Mouse (Mus musculus) midbrain, embryonic 15.5 days (tissue): ENCODE data around the gene Cdyl2. TPM values are rescaled to one million over a fixed set of nuclear protein-coding genes. Genes with fewer than 3 reads are reported as not detected.

Source experiments
- ATAC-seq: fragments of 200-750 bp; cut with Nextera tagmentation; replicated peaks from 2 replicates; pipeline ENCODE4 v1.8.0; 2017; ENCODE audit warnings: moderate TSS enrichment
- H3K27ac ChIP-seq: fragments of 300-500 bp; sonication (generic); 2 replicates; pipeline ENCODE4 v1.5.1; 2015; ENCODE audit warnings: mild to moderate bottlenecking, inconsistent platforms
- H3K27me3 ChIP-seq: fragments of 300-500 bp; sonication (generic); replicated peaks from 2 replicates; pipeline ENCODE4 v1.6.1; 2015; ENCODE audit warnings: inconsistent platforms
- H3K36me3 ChIP-seq: fragments of 300-500 bp; sonication (generic); replicated peaks from 2 replicates; pipeline ENCODE4 v1.6.1; 2015; ENCODE audit warnings: inconsistent platforms
- H3K4me1 ChIP-seq: fragments of 300-500 bp; sonication (generic); 2 replicates; pipeline ENCODE4 v1.6.1; 2015; ENCODE audit warnings: inconsistent platforms
- H3K4me2 ChIP-seq: fragments of 300-500 bp; sonication (generic); 2 replicates; pipeline ENCODE4 v1.6.1; 2015; ENCODE audit warnings: inconsistent platforms, mild to moderate bottlenecking, moderate library complexity
- H3K4me3 ChIP-seq: fragments of 300-500 bp; sonication (generic); 2 replicates; pipeline ENCODE4 v1.5.1; 2015; ENCODE audit warnings: mild to moderate bottlenecking, inconsistent platforms
- H3K9ac ChIP-seq: fragments of 300-500 bp; sonication (generic); 2 replicates; pipeline ENCODE4 v1.6.1; 2015; ENCODE audit warnings: mild to moderate bottlenecking, inconsistent platforms
- H3K9me3 ChIP-seq: fragments of 300-500 bp; sonication (generic); 2 replicates; pipeline ENCODE4 v1.6.1; 2016; ENCODE audit warnings: inconsistent platforms
- whole genome bisulfite sequencing: fragments of 180-500 bp; shearing (Covaris S2); methylation state at CpG from one replicate; pipeline ENCODE4 v1.1.7; 2015; ENCODE audit warnings: mixed read lengths; 5-methylcytosine and 5-hydroxymethylcytosine counted together
- polyA plus RNA-seq: library from polyadenylated mRNA; unstranded; fragments of >200 nt; fragmentation: Nextera tagmentation; extraction: Ambion mirVana; gene quantifications from 2 replicates; pipeline ENCODE4 v1.2.1, GENCODE M21; 2015

Cdyl2 gene
- polyA plus RNA-seq, 1 experiment from 2014 or later, result 12.8 TPM

DNA sequence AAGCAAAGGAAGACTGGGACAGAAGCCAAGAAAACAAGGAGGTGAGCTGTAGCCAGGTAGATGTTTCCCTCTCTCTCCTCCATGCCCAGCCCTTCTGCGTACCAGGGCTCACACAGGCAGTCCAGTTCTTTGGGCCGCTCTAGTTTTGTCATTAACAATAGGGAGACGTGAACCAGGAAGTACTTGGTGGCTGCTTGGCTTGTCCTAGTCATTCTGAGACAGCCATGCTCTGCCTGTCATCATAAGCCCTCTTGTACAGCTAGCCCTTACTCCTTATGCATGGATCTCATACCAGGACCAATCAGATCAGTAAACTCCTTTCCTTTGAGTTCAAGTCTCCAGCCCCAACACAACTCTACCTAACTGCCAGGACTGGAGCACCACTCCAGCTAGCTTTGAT is 180.0 kb downstream of the Cdyl2 start:
- no peak for ATAC-seq
- no peaks in the 10 kb centered on the region for H3K4me1 ChIP-seq
- no peaks in the 10 kb centered on the region for H3K36me3 ChIP-seq
- no peaks in the 10 kb centered on the region for H3K9me3 ChIP-seq
- no peak overlapping the region for H3K4me3 ChIP-seq
- no peak overlapping the region for H3K9ac ChIP-seq
- WGBS, result 81% methylated on average over 3 of the region's 3 CpGs
- no peak overlapping the region for H3K4me2 ChIP-seq
- H3K27me3 ChIP-seq, result no peaks in the 10 kb centered on the region
- H3K27ac ChIP-seq, result no peak overlapping the region

DNA sequence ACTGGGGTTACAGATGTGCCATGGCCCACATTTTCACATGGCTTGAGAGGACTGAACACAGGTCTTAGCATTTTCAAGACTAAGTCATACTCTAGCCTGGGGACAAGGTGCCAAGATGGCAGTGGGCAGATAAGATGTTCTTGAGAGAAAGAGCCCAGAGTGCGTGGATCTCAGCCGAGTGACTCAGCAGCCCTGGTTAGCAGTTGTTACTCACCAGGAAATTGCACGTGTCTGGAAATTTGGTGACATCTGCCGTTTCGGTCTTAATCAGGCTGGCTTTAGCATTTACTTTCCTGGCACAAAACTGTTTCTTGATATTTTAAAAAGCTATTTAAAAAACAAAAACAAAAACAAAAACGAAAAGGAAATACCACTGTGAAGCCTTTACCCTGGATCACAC is 180.5 kb downstream of the Cdyl2 start:
- 87% methylated on average over 6 of the region's 6 CpGs for WGBS
- no peak overlapping the region for H3K9ac ChIP-seq
- H3K4me2 ChIP-seq, result no peak overlapping the region
- H3K36me3 ChIP-seq, result no peaks in the 10 kb centered on the region
- no peak overlapping the region for H3K4me3 ChIP-seq
- H3K27me3 ChIP-seq, result no peaks in the 10 kb centered on the region
- H3K4me1 ChIP-seq, result no peaks in the 10 kb centered on the region
- ATAC-seq, result no peak
- H3K27ac ChIP-seq, result no peak overlapping the region
- H3K9me3 ChIP-seq, result no peaks in the 10 kb centered on the region

DNA sequence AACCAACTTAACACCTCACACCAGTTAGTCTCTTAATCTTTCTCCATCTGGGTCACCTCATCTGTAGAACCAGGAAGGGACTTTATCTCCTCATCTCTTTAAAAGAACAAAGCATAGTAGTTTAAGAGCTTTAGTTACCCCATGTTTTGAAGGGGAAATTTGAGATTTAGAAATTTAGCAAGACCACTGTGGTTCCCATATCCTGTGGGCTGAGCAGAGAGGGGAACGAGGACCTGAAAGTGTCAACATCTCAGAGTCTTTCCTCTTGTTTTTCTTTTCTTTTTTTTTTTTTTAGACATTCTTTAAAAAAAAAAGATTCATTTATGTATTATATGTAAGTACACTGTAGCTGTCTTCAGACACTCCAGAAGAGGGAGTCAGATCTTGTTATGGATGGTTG is 189.4 kb downstream of the Cdyl2 start:
- H3K27me3 ChIP-seq, result no peaks in the 10 kb centered on the region
- WGBS, result 89% methylated on average over 1 of the region's 1 CpGs
- no peak for ATAC-seq
- H3K4me1 ChIP-seq, result no peaks in the 10 kb centered on the region
- H3K9me3 ChIP-seq, result no peaks in the 10 kb centered on the region
- H3K4me3 ChIP-seq, result no peak overlapping the region
- no peaks in the 10 kb centered on the region for H3K36me3 ChIP-seq
- H3K27ac ChIP-seq, result no peak overlapping the region
- no peak overlapping the region for H3K4me2 ChIP-seq
- H3K9ac ChIP-seq, result no peak overlapping the region

DNA sequence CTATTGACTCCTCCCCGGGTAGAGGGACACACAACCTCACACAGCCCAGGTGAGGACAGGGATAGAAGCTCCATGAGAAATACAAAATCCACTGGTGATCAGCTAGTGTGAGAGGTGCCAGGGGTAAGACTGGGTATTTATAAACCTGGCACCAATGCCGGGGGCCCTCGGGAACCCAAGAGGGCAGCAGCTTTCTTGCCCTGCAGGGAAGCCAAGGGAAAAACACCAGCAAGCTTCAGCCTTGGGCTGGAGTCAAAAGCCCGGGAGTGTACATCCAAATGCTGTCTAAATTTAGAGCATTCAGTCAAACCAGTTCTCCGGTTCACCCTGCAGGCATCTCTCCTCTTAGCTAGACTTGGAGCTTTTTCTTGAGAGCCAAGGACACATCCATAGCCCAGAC is 189.9 kb downstream of the Cdyl2 start:
- no peaks in the 10 kb centered on the region for H3K9me3 ChIP-seq
- no peaks in the 10 kb centered on the region for H3K27me3 ChIP-seq
- H3K4me1 ChIP-seq, result no peaks in the 10 kb centered on the region
- no peaks in the 10 kb centered on the region for H3K36me3 ChIP-seq
- 89% methylated on average over 5 of the region's 5 CpGs for WGBS
- no peak overlapping the region for H3K4me3 ChIP-seq
- no peak for ATAC-seq
- no peak overlapping the region for H3K9ac ChIP-seq
- H3K4me2 ChIP-seq, result no peak overlapping the region
- no peak overlapping the region for H3K27ac ChIP-seq

DNA sequence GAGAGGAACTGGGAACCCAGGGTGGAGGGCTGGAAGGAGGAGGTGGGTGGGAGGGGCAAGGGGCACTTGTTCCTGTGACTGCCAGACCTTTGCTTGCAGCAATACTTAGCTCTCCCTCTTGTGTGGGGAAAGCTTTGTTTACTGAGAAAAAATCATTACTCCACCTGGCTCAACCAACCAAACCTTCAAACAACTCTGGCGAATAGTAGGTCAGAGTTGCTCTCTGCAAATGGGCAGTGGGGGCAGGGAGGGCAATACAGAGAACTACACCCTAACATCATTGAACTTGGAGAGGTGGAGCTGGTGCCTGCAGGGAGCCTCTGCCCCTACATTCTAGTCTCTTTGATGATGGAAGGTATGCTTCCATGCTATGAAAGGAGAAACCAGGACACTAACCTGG is 192.7 kb downstream of the Cdyl2 start:
- H3K4me1 ChIP-seq, result no peaks in the 10 kb centered on the region
- no peaks in the 10 kb centered on the region for H3K27me3 ChIP-seq
- no peaks in the 10 kb centered on the region for H3K36me3 ChIP-seq
- H3K27ac ChIP-seq, result no peak overlapping the region
- H3K9ac ChIP-seq, result no peak overlapping the region
- no peaks in the 10 kb centered on the region for H3K9me3 ChIP-seq
- H3K4me3 ChIP-seq, result no peak overlapping the region
- no peak overlapping the region for H3K4me2 ChIP-seq
- 100% methylated on average over 1 of the region's 1 CpGs for WGBS
- no peak for ATAC-seq

DNA sequence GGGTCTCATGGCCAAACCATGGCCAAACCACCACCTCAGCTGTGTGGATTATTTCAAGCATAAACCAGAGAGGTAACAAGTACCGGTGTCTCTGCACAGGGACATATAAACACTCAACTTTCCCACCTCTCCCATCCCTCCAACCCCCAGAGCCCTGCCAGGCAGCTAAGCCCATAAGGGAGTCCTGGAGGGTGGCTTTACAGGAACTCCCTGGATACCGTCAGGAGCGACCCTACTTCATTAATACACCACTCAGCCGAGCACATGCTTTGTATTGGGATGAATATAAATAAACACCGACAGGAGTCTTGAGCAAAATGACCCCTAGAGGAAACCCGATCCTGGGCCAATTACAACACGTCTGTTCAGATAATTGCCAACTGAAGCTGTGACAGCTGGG is 194.0 kb downstream of the Cdyl2 start:
- H3K27ac ChIP-seq, result no peak overlapping the region
- no peak overlapping the region for H3K4me2 ChIP-seq
- H3K9ac ChIP-seq, result no peak overlapping the region
- WGBS, result 56% methylated on average over 7 of the region's 7 CpGs
- H3K4me1 ChIP-seq, result no peaks in the 10 kb centered on the region
- H3K27me3 ChIP-seq, result no peaks in the 10 kb centered on the region
- H3K9me3 ChIP-seq, result no peaks in the 10 kb centered on the region
- H3K36me3 ChIP-seq, result no peaks in the 10 kb centered on the region
- ATAC-seq, result no peak
- no peak overlapping the region for H3K4me3 ChIP-seq

DNA sequence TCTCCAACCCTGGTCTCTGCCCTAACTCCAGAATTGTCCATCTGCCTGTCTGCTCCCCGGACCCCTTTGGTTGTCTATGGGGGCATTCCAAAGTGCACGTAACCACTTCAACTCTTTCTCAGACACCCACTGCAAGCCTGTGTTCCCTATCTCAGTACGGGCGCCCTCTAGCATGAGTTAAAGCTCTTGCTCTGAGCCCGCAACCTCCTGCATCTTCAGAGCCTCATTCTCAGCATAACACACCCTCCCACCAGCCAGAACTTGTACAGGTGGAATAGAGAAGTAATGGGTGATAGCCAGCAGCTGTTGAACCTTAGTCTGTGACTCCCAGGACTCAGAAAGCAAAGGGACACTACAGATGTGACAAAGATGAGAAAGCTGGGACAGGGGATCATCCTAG is 196.0 kb downstream of the Cdyl2 start:
- H3K27me3 ChIP-seq, result no peaks in the 10 kb centered on the region
- no peaks in the 10 kb centered on the region for H3K36me3 ChIP-seq
- no peak overlapping the region for H3K4me3 ChIP-seq
- H3K4me1 ChIP-seq, result no peaks in the 10 kb centered on the region
- H3K9me3 ChIP-seq, result no peaks in the 10 kb centered on the region
- WGBS, result 84% methylated on average over 5 of the region's 5 CpGs
- ATAC-seq, result no peak
- H3K4me2 ChIP-seq, result no peak overlapping the region
- no peak overlapping the region for H3K9ac ChIP-seq
- no peak overlapping the region for H3K27ac ChIP-seq

DNA sequence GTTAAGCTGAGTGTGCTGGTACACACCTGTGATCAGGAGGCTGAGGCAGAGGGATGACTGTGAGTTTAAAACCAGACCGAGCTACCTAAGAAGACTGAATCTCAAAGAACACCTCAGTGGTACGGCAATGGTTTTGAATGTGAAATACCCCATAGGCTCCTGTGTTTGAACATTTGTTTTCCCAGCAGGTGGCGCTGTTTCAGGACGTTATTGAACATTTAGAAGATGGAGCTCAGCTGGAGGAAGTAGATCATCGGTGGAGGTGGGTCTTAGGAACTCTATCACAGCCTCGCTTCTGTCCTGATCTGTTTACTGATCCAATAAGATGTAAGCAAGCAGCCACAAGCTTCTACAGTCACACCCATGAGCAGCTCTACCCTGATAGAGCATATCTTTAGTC is 199.7 kb downstream of the Cdyl2 start:
- no peaks in the 10 kb centered on the region for H3K27me3 ChIP-seq
- no peak for ATAC-seq
- H3K4me2 ChIP-seq, result no peak overlapping the region
- no peaks in the 10 kb centered on the region for H3K9me3 ChIP-seq
- H3K36me3 ChIP-seq, result no peaks in the 10 kb centered on the region
- 82% methylated on average over 6 of the region's 6 CpGs for WGBS
- no peak overlapping the region for H3K4me3 ChIP-seq
- no peaks in the 10 kb centered on the region for H3K4me1 ChIP-seq
- H3K9ac ChIP-seq, result no peak overlapping the region
- H3K27ac ChIP-seq, result no peak overlapping the region

DNA sequence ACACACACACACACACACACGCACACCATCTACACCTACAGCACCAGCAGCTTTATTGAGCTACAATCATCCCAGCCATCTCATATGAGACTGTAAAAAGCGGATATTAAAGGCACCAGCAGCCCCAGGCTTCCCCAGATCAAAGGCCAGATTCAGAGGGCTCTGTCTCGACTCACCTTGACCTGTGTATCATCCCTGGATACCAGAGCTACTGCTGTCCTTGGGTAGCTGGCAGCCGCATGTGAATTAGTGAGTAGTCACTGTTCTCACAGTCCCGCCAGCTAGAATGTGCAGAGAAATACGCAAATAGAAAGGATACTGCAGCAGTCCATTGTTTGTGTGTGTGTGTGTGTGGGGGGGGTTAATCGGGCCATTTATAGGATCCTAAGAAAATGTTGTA is 204.1 kb downstream of the Cdyl2 start:
- no peak overlapping the region for H3K4me2 ChIP-seq
- H3K4me1 ChIP-seq, result no peaks in the 10 kb centered on the region
- H3K36me3 ChIP-seq, result no peaks in the 10 kb centered on the region
- H3K27me3 ChIP-seq, result no peaks in the 10 kb centered on the region
- H3K4me3 ChIP-seq, result no peak overlapping the region
- ATAC-seq, result no peak
- 74% methylated on average over 7 of the region's 7 CpGs for WGBS
- no peaks in the 10 kb centered on the region for H3K9me3 ChIP-seq
- H3K9ac ChIP-seq, result no peak overlapping the region
- H3K27ac ChIP-seq, result no peak overlapping the region

DNA sequence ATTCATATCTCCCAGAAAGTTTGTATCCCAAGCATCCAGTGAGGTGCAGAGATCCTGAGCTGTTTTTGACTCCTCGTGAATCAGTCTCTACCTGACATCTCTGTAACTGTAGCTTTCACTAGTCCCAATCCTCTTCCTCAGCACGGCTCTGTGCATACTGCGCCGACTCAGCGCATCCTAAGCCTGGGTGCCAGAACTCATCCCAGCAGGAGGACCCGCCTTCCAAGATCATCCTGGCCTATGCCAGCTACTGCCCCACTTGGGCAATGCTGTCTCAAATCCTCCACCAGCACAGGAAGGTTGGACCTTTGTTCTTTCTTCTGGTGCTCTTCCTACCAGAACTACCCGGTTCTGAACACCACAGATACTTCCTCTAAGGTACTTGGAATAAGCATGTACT is 207.9 kb downstream of the Cdyl2 start:
- no peak overlapping the region for H3K27ac ChIP-seq
- no peaks in the 10 kb centered on the region for H3K36me3 ChIP-seq
- no peaks in the 10 kb centered on the region for H3K27me3 ChIP-seq
- no peak for ATAC-seq
- H3K4me3 ChIP-seq, result no peak overlapping the region
- no peak overlapping the region for H3K9ac ChIP-seq
- H3K4me2 ChIP-seq, result no peak overlapping the region
- no peaks in the 10 kb centered on the region for H3K9me3 ChIP-seq
- no peaks in the 10 kb centered on the region for H3K4me1 ChIP-seq
- 85% methylated on average over 7 of the region's 7 CpGs for WGBS

Other genes starting within 250 kb of the Cdyl2 start
- 13.0 and 15.2 TPM in 2 replicates for gene Dynlrb2, start 228.0 kb downstream of the Cdyl2 start, polyA plus RNA-seq
- gene Cmc2, start 188.5 kb upstream of the Cdyl2 start, polyA plus RNA-seq, result 26.5 and 28.7 TPM in 2 replicates
- gene Cenpn, start 188.7 kb upstream of the Cdyl2 start, polyA plus RNA-seq, result 8.1 and 8.8 TPM in 2 replicates
- 22.2 and 22.3 TPM in 2 replicates for gene Atmin, start 210.4 kb upstream of the Cdyl2 start, polyA plus RNA-seq
- 8.8 and 9.1 TPM in 2 replicates for gene 1700030J22Rik, start 246.0 kb upstream of the Cdyl2 start, polyA plus RNA-seq